Mouse (Mus musculus): ENCODE data around the gene Smad5.

The Smad5 gene

DNA sequence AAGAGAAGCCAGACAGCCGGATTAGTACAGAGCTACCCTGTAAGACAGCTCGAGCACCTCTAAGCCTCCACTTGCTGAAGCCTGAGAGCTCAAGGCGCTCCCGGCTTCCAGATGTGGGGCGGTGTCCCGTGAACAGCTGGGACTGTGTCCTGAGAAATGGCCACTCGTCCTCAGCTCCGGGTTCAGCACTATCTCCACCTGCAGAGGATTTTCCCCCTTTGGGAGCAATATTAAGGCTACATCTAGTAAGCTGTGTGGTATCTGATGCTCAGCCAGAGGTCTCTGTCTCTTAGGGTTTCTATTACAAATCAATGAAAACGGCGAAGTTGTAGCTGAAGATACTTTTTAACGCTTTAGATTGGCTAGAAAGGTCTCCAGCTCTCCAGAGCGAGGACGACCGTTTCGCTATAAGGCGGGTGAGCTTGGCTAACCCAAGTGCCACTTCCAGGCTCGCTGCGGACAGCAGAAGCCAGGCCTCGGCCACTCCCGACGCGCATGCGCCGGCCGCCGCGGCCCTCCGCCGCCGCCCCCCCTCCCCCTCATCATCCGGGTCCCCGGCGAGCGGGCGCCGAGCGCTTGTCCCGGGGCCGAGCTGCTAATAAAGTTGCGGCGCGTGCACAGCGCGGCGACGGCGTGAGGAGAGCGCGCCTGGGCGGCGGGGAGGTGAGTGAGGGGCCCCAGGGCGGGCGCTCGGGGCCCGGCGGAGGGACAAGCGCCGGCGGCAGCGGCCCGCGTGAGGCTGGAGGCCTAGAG, at the start of gene Smad5:
TSS of gene Smad5 (plus strand) at position 542 of the 753 bp plus-strand sequence.
- peak; percentile 84 to 89 for DNase-seq

DNA sequence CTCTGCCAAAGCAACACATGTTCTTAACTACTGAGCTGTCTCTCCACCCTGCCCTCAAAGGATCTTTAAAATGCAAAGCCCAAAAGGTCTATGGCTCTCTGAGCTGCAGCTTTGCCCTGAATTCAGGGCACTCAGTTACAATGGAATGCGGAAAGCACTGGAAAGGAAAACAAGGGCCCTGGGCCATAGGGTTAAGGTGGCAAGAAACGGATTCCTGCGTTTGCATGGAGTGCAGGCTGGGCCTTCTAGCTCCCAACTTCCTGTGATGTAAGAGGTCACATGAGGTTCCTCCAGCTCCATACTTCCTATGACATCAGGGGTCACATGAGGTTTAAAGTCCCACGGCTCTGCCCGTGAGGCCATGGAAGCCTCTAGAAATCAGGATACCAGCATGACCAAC, 48.6 kb upstream of the Smad5 start:
- no peak for DNase-seq

DNA sequence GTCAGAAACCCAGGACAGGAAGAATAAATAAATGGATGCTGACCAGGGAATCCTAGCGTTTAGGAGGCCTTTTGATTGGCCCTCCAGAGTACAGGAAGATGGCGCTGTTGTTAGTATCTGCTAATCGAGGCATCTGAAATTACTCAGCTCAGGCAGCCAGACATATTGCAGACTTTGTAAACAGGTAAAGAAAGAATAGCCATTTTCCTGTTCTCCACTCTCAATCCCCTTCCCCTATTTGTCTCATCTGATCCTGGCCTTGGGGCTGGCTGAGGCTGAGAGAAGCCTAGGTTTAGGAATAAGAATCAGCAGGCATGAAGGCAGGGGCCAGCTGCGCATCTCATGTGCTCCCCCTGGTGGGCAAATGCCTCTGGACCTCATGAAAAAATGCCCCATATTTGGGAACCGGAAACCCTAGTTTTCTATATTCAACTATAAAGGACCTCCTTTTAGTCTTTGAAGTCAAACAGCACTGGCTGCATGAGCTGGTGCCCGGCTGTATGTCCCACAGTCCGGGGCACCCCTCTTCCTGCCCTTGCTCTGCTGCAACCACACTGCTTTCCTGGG, 44.8 kb upstream of the Smad5 start:
- peak; percentile 70 to 75 for DNase-seq

DNA sequence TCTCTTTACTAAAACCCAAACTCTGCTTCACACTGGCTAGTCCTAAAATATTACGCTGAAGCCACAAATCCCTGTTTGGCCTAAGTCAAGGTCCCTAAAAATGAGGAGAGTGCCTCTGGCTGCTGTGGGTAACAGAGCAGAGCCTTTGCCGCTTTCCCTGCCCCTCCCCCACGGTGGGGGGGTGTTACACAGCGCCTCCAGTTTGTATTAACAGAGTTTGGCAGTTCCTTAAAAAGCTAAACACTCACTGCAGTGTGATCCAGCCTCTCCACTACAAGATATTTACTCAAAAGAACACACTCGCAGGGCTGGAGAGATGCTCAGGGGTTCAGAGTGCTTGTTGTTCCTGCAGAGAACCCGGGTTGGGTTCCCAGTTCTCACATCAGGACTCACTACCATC, 43.9 kb upstream of the Smad5 start:
- DNase-seq: peak in 1 of 2 experiments; percentile 48

DNA sequence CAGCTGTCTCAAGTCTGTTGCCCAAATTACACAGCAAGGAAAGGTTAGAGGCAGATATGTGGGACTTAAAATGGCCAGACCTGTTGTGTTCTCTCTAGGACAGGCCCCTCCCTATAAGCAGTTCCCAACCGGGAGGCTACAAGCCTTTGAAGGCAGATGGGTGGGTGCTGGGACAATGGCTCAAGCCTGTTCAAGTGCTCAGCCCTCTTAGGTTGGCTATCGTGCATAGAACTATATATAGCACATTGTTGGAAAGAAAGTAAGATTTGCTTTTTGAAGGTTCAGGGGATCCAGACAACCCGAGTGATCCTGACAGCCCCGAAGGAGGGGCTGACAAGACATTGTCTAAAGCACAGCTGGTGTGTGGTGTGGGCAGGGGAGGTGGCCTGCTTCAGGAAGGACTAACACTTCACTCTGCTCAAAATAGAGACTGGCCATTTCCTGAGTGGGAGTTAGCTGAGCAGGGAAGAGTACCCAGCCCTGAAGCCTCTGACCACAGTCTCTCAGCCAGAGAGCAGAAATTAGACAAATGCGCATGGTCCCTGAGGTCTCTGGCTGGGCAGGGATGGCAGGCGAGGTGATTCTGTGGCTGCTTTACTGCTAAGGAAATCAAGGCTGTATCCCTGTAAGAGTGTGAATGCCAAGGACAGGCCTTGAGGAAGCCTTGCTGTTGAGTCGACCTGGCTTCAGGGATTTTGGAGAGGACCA, 40.7 kb upstream of the Smad5 start:
- DNase-seq: no peak

DNA sequence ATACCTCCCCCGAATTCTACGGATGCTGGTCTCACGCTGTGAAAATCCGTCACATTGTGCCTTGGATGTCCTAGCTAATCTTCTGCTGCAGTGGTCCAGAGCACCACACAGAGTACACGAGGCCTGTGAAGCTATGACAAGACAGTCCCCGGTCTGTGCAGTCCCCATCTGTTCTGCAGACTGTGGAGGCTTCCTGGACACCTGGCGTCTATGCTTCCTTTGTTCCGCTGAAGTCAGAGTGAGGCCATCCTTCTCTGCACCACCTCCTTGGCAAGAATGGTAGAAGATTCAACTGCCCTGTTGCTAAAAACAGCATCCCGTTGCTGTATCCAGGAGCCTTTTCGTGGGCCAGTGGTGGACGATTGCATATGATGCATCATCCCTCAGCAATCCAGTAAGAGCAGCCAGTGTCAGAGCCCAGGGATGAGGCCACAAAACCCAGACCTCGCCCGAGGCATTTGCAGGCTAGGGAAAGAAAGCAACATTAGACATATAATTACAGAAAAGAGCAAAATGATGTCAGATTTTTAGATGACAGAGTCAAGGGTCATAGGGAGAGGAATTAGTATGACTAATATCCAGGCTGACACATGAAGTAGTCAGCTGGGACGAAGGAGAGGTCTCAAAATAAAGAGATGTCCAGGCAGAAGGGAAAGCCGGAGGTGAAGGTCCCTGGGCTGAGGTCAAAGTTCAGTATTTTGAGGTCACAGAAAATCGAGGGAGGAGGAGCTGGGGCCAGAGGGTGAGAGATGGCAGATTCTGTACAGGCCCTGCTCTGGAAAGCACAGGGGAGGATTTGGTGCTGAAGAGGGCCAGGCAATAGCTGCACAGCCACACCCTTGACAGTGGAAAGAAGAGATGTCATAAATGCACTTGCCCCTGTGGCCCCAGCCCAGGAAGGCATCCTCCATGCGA, 38.3 kb upstream of the Smad5 start:
- DNase-seq: no peak

DNA sequence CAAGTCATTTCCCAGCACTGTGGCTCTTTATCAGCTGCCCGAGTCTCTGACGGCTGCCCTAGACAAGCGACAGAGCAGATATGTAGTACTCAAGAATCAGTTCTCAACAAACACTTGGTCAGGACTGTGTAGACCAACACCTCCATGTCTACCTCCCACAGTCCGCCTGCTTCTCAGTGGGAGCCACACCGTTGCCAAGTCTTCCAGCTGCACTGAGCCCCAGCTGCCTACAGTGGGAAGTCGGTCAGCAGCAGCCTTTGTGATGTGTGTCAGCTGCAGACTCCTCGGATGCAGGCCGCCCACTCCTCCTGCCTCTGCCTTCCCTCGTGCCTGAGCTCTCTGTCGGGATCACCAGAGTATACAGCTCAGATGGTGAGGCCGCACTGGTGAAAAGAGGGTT, 31.6 kb upstream of the Smad5 start:
- DNase-seq: peak in 1 of 2 experiments; percentile 10

DNA sequence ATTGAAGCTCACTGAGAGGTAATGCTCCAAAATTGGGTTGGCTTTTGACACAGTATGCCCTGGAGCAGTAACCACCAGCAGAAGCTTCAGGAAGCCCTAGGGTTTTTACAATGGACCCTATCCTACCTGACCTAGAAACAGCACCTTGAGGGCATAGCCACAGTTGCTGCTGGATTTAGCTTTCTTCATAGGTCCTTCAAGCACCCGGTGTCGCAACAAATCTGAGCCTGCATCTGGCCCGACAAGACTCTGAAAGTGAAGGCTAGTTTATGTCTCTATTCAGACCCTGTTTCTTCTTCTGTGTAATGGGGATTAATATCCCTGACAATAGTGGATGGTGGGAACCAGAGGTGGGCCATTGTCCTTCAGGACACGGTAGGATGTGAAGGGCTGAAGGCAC, 25.1 kb upstream of the Smad5 start:
- peak; percentile 37 to 62 for DNase-seq

DNA sequence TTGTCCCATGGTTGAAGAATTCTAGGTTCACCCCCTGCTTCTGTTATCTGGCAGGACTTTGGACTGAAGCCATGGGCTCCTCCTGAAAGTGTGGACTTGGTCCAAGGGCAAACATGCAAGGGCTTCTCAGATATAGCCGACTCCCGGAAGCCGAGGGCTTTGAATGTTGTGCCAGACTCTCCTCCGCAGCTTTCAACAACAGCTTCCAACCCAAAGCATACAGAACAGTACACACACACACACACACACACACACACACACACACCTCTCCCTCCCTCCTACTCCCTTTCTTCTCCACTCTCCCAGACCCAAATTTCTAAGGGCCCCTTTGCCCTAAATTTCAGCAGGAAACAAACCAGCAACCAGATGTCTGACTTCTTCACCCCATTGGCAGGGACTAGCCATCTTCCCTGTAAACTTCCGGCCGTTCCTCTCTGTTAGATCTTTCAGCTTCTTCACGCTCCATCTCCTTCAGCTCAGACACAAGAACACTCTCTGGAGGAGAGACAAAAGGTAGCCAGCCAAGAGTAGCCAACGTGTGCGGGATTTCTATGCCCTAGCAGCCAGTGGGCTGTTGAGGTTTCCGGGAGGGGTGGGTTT, 24.5 kb upstream of the Smad5 start:
- DNase-seq: peak; percentile 41 to 58

DNA sequence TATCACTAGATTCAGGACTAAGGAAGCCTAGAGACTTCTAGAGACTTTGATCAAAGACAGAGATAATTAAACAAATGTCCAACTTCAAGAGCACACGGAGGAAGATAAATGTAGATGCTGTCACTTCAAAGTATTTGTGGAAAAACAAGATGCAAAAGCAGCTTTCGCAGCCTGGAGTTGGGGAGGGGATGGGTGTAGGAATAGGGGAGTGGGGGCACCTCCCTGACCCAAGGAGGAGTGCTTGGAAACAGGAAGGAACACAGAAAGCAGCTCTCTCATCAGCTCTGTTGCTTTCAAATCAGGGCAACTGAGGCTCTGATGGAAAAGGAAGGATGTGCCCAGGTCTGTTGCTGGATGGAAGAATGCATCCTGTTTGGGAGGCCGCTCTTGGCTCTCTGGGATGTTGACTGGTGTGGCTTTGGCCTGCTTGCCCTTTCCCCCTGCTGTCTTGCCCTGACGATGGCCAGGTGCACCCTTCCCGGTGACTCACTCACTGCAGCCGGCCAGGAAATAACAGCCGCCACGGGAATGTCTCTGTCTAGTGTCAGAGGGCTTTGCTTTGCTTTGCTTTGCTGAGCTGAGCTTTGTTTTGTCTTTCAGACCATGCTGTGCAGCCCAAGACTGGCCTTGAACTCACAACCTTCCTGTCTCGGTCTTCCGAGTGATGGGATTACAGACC, 23.8 kb upstream of the Smad5 start:
- DNase-seq: no peak

DNA sequence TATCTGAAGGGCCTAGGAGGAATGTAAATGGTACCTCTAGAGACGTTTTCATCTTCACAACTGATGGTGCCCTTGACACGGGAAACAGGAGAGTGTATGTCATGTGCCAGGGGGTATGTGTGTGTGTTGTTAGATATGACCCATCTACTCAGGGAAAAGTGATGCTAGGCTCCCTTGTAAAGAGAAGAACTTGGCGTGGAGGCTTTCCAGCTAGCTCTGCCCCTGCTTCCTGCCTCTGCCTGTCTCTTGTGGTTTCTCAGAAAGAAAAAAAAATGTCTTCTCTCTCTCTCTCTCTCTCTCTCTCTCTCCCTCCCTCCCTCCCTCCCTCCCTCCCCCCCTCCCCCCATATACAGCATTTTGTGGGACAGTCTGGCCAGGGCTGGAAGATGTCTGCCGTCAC, 20.9 kb upstream of the Smad5 start:
- no peak for DNase-seq

DNA sequence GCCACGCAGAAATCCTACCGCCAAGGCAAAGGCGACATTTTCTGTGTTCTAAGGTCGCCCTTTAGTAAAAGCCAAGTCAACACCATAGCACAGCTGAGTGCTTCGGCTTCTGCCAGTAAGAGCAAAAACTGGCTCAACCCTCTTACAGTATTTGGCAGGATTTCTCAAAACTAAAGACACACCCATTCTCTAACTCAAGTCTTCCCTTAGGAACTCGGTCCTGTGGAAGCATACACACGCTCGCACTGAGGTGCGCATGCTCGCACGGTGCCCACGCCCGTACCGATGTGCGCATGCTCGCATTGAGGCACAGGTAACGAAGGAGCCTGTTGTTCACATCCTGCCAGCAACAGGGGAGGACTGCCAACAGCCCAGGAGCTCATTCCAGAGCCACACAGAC, 20.5 kb upstream of the Smad5 start:
- DNase-seq: peak; percentile 91 to 92

DNA sequence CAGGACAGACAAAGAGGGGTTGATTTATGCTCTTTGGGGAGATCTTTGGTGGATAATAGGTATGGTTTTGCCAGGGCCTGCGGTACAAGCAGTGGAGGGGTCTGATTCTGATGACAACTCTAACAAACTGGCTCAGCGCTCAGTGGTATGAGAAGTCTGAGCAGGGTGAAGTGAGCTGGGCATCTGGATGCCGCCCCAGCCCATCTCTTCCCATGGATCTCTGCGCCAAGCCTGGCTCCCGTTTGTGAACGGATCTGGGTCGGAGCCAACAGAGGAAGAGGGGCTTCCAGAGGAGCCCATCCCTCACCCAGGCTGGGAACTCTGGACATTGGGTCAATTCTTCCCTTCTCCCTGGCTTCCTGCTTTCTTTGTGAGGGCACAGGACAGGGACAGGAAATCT, 19.5 kb upstream of the Smad5 start:
- DNase-seq: no peak

DNA sequence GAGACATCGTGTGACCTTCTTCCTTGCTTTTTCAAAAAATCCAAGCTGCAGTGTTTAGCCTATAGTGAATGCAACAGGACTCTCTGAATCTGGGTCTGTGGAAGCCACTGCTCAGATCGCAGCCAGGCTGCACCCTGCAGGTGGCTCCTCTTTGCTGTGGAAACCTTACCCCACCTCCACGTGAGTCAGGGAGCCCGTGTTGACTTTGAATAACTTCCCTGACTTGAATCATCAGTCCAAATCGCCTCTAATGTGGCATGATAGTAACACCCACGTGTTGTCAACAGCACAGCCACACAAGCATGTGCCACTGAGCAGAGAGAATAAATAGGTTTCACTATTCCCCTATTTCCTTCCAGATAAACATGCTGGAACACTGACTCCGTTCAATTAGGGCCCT, 10.8 kb upstream of the Smad5 start:
- DNase-seq: no peak

DNA sequence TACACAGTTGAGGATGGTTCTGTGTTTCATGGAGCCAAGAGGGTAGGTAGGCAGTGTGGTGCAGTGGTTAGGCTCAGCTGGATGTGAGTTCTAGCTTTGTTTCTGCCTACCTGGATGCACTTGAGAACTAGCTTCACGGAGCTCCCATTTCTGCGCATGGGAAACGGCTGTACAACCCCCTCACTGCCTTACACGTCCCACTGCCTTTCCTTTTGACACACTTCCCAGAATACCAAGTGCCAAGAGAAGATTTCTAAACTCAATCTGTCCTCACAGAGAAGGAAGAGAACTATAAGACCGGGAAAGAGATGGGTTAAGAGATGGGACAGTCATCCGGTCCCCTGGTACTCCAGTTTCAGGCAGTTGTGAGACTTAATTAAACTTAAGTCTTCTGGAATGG, 10.2 kb upstream of the Smad5 start:
- DNase-seq: no peak

DNA sequence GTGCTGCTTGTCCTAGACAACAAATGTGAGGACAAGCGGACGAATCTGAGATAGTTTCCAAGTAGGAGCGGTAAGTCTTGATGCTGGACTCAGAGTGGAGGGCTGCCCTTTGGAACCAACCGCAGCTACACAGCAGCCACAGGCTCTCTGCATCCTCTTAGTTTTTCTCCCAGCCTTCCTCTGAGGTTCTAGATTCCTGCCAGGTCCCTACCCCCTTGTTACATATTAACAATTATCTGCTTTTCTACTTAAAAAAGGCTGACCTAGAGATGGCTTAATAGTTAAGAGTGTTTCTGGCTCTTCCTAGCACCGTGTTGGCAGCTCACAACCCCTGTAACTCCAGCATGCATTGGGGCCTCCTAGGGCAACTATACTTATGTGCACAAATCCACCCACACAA, 7.1 kb upstream of the Smad5 start:
- DNase-seq: no peak

DNA sequence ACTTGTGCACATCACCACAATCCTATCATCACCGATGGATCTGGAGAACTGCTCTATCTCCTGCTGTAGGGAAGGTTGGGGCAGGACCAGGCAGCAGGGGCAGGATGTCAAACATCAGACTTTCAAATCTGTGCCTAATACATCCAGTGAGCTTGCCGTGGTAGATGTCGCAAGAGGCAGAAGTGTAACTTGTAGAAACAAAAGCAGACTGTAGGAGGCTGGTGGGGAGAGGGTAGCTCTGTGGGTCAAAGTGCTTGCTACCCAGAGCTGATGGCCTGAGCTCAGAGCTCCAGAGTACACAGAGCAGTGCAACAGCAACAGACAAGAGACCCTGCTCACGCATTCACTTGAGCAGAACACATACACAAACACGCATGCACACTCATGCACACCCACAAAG, 6.1 kb upstream of the Smad5 start:
- DNase-seq: no peak

DNA sequence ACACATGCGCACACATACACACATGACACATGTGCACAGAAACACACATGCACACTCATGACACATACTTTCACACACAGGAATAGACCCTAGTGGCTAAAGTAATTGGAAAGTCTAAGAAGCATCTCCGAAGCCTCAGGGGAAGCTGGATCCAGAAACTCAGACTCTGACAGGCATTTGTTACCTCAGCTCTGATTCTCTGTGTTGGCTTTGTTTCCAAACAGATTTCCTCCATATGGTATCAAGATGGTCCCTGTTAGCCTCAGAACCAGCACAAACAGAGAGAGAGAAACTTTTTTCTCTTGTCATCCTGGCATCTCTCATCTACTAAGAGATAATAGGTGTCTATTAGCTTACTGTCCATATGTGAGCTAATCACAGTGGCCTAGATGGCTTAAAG, 5.6 kb upstream of the Smad5 start:
- no peak for DNase-seq

DNA sequence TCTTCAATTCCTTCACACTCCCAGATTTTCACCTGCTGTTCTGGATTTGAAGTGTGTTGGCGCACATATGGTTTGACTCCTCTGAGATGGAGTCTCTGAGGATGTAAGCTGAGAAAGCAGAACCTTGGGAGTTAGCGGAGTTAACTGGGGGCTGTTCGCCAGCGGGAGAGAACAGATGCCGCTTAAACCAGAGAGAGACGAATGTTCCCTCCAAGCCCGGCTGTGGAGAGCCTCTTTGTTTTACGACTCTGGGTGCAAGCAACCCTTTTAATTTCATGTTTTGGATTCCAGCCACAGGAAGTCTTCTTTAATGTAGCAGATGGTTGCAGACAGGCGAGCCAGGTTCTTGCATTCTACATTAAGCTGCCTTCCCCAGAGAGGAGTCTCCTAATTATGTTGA, 4.4 kb upstream of the Smad5 start:
- no peak for DNase-seq

DNA sequence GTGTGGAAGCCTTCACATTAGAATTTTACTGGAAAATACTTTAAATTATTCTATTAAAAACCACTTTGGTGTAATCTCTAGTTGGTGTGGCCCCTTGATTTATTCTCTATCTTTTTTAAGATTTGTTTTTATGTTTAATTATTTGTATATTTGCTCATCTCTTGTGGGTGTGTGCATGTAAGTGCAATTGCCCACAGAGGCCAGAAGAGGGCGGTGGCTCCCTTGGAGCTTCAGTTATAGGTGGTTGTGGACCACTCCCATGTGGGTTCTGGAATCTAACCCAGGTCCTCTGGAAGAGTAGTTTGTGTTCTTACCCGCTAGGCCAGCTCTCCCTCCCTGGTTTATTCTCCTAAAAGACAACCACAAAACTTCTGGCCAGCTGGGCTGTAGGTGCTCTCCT, 3.4 kb upstream of the Smad5 start:
- DNase-seq: no peak

DNA sequence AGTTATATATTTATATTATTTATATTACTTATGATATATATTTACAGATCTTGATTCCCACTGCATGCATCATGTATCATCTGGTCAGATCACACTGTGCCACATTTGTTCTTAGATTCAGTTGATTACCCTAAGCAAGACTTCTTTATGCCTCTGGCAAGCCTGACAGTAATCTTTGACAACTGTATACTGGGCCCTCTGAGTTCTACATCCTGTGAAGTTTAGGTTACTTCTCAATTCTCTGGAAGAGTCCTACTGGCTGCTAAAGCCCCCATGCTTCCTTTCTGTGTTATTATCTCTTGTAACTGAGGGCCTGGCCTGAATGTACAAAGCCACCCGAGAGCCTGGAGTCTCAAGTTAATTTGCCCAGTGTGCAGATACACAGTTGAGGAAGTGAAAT, 1.8 kb upstream of the Smad5 start:
- DNase-seq: no peak

DNA sequence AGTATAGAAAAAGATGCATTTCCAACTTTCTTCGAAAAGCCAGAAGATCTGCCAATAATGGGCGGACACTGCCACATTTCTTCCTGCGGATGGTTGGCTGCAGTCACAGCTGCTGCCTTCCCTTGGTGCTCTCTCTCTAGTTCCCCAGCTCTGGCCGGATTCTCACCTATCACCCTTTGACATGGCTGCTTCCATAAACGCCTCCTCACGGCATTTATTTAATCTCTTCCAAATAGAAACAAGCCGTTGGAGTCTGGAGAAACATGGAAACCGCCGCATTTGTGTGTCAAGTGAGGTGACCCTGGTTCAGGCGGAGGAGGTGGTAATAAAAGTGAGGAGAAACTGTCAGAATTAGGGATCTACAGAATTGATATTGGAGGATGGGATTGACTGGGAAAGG, 886 bp upstream of the Smad5 start:
- DNase-seq: no peak
